Mouse (Mus musculus) megakaryocyte progenitor cell, adult 5-6 weeks (primary cell): Measurements from ENCODE around the gene Oaz1. TPM values are rescaled to one million over a fixed set of nuclear protein-coding genes. Genes with fewer than 3 reads are reported as not detected.
A peak's percentile ranks its signal among the peaks of the same experiment; 100 is the strongest.
"Not testable (repeated sequence)": the region's sequence is repeated elsewhere in the genome, so short reads cannot be mapped to it uniquely, and the experiment has no call there.

ENCODE experiments used
- ATAC-seq: replicated peaks from 2 replicates; pipeline ENCODE4 v1.8.0; 2016; ENCODE audit warnings: mild to moderate bottlenecking, moderate TSS enrichment, inconsistent platforms; ENCODE audit not compliant: poor library complexity
- total RNA-seq, 2 experiments: library from RNA; stranded (forward) in 1 of 2; stranded (reverse) in 1 of 2; fragments of 157-497, 149-512 nt in 1 of 2; fragments of 200-1000 nt in 1 of 2; gene quantifications; 2 replicates each; pipeline versions ENCODE4 v1.2.3 to v1.2.4; 2015 to 2017

Oaz1 gene
- total RNA-seq, 2 experiments from 2014 or later = 291 to 1,276 TPM

- no peak for ATAC-seq
Measured at GRCm38 (mm10) chr10:80821991-80822390, 4.5 kb upstream of the Oaz1 start.

GRCm38 (mm10) chr10:80822528-80822927 lies 3.9 kb upstream of the Oaz1 start:
- no peak for ATAC-seq

- no peak for ATAC-seq
Measured at GRCm38 (mm10) chr10:80823316-80823715, 3.1 kb upstream of the Oaz1 start.

- ATAC-seq = no peak
Measured at GRCm38 (mm10) chr10:80823847-80824643, 2.4 kb upstream of the Oaz1 start.

GRCm38 (mm10) chr10:80824827-80825226 lies 1.6 kb upstream of the Oaz1 start:
- ATAC-seq = no peak

DNA sequence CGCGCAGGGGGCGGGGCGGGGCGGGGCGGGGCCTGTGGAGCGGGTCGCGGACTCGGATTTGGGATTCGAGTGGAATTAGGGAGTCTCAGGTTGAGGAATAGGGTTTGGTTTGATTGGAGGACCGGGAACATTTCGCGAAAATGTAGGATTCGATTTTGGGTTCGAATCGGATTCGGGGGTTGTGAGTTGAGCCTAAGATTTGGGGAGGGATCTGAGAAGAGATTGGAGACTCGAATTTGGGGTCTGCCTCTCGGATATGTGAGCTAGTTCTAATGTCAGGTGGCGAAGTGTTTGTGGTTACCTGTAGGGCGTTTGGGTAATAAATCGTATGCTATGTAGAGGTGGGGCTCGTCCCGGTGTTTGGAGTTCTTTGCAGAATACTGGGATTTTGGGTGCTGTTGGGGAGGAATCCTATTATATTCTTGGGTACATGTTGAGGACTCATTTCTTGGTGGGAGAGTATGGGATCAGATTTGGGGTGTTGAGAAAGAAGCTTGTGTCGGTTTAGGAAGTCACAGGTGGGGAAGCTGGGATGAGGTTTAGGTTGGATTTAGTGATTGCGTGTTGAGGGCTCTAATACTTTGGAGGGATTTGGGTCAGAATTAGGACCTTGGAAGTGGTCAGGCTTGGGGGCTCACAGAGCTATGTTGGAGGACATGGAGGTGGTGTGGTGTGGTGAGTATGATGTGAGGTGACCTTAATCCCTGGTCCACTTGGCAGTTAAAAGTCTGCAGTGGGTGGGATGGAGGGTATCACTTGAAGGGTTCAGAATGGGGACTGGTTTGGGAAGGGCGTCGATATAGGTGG lies 810 bp downstream of the Oaz1 start:
- ATAC-seq = no peak

DNA sequence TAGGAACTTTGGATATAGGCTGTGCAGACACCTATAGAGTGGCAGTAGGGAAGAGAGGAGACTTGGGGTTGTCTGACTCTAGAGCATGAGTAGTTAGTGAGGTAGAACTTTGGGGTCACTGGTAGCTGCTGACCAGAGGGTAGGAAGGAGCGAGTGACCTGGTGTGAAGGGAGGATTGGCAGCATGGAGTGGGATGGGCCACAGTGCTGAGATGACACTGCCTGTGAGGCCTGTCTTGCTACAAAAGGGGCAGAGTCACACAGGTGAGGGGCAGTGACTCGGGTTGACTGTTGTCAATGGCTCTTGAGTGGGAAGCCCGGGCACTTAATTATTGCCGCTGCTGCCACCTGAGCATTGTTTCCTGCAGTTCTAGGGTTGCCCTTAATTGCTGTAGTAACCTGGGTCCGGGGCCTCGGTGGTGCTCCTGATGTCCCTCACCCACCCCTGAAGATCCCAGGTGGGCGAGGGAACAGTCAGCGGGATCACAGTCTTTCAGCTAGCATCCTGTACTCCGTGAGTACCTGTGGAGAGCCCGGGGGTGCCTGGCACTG lies 1.5 kb downstream of the Oaz1 start:
- ATAC-seq = no peak

DNA sequence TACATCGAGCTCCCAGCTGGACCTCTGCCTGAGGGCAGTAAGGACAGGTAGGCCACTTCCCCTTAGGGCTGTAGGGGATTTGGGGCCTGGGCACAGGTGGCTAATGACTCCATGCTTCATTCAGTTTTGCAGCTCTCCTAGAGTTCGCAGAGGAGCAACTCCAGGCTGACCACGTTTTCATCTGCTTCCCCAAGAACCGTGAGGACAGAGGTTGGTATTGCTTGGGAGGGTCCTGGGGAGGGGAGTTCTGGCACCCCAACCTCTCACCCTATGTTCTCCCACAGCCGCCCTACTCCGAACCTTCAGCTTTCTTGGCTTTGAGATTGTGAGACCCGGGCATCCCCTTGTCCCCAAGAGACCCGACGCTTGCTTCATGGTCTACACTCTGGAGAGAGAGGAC lies 2.1 kb downstream of the Oaz1 start:
- not testable (repeated sequence) for ATAC-seq

GRCm38 (mm10) chr10:80829359-80830278 lies 3.2 kb downstream of the Oaz1 start:
- ATAC-seq = no peak

DNA sequence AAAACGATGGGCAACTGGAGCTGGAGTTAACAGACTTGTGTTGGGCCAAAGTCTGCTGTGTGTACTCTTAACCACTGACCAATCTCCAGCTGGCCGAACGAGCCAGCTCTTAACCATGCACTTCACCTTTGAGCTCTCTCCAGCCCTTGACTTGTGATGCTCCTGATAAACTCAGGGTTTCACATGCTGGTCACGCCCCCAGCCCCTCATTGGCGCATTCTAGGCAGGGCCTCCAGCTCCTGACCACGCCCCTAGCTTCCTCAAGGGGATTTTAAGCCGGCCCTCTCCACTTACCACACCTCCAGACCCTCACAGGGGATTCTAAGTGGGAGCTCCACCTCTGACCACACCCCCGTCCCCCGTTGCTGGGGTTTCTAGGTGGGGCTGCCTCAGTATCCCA lies 4.7 kb downstream of the Oaz1 start:
- ATAC-seq = peak; percentile 33

DNA sequence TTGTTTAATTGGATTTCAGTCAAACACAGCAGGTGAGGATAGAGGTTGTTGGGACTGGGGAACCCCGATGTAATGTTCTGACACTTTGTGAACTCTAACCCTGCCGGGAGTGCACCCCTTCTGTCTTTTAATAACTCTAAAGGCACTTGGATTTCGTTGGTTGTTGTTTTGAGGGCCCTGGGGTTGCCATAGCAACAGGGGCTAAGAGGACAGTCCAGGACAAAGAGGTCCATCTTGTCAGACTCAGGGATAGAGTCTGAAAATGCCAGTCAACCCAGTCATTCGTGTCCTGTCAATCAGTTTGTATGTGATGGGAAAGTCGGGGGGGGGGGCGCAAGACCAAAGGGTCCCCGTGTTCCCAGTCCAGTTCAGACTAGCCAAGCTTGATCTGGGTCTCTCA lies 6.4 kb downstream of the Oaz1 start:
- ATAC-seq = no peak

DNA sequence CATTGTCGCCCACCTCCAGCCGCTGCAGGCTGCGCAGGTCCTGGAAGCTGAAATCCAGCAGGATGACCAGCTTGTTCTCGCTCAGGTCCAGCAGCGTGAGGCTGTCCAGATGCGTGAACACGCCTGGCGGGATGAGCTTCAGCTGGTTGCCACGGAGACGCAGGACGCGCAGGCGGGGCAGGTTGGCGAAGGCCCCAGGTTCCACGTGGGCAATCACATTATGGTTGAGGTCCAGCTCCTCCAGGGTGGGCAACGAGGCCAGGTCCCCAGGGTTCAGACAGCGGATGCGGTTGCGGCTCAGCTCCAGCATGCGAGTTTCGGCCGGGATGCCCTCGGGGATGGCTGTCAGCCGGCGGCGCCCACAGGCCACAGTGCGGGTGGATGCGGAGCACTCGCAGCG lies 9.2 kb downstream of the Oaz1 start:
- no peak for ATAC-seq

GRCm38 (mm10) chr10:80836949-80837379 lies 10.5 kb downstream of the Oaz1 start:
- ATAC-seq = no peak

GRCm38 (mm10) chr10:80837827-80838226 lies 11.4 kb downstream of the Oaz1 start:
- ATAC-seq = no peak

DNA sequence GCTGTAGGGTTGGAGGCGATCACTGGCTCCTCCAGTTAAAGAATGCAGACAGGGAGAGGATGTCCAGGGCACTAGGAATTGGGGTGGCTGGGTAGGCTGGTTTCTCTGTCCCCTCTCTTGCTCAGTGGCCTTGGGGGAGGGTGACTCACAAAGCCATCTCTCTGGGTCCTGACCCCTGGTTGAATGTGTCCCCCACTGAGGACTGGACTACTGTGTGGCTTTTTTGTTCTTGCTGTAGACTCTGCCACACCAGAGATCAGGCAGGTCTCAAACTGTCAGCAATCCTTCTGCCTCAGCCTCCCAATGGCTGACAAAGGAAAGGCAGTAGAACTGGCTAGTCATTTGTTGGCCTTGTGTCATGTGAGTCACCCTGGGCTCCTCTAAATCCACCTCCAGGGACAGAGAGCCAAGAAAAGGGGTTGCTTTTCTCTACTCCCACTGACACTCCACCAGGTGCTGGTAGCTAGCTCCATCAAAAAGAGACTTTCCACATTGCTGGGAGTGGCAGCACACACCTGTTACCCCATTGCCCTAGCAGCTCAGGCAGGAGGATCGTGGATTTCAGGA lies 12.0 kb downstream of the Oaz1 start:
- ATAC-seq = no peak

DNA sequence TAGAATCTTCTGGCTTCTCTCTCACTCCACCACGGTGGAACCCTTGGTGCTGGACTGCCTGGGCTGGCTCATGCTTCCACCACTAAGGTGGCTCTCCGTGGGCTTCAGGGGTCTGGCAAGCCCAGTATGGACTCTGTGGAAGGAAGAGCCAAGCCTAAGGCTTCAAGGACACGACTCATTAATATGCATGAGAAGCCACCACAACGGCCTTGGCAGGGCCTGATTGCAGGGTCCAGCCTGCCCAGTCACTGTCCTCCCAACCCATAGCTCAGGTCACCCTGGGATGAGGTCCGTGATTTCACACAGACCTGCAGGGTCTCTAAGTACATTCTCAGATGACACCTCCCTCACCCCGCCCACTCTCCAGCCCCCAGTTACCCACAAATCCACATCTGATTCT lies 13.4 kb downstream of the Oaz1 start:
- ATAC-seq = no peak

- no peak for ATAC-seq
Measured at GRCm38 (mm10) chr10:80841685-80842084, 15.2 kb downstream of the Oaz1 start.

DNA sequence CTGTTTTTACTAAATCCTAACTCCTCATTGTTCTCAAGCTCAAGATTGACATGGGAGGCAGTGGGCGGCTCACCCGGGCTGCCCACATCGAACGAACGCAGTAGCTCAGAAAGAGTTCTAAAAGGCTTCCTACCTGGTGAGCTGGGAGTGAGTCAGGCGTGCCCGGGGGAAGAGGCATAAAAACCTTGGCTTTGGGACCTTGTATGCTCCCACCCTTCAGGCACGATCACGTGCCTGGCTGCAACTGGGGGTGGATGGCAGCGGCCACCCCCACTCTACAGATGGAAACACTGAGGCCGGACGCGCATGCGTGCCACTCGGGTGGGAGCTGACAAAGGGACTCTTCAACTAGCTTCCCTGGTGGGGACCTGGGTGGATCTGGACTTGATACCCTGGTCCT lies 15.9 kb downstream of the Oaz1 start:
- ATAC-seq = no peak

- no peak for ATAC-seq
Measured at GRCm38 (mm10) chr10:80843087-80843930, 16.9 kb downstream of the Oaz1 start.
